Mouse (Mus musculus) intestine, postnatal 0 days (tissue): ENCODE measurements around the gene Gm10563. TPM values are rescaled to one million over a fixed set of nuclear protein-coding genes. Genes with fewer than 3 reads are reported as not detected.
A peak's percentile ranks its signal among the peaks of the same experiment; 100 is the strongest.

Experiments used
- ATAC-seq: fragments of 200-750 bp; cut with Nextera tagmentation; 2 replicates; pipeline ENCODE4 v1.8.0; 2017; ENCODE audit warnings: mild to moderate bottlenecking, moderate TSS enrichment, moderate library complexity
- H3K27ac ChIP-seq: fragments of 300-500 bp; sonication (generic); 2 replicates; pipeline ENCODE4 v1.5.1; 2014; ENCODE audit warnings: mild to moderate bottlenecking, low read depth, low read length, moderate library complexity
- H3K27me3 ChIP-seq: fragments of 300-500 bp; sonication (generic); replicated peaks from 2 replicates; pipeline ENCODE4 v1.6.1; 2014; ENCODE audit warnings: low read length, mixed read lengths; ENCODE audit not compliant: control insufficient read depth, insufficient read depth
- H3K36me3 ChIP-seq: fragments of 300-500 bp; sonication (generic); 2 replicates; pipeline ENCODE4 v1.6.1; 2014; ENCODE audit warnings: mild to moderate bottlenecking, moderate library complexity; ENCODE audit not compliant: control insufficient read depth, insufficient read depth
- H3K4me1 ChIP-seq: fragments of 300-500 bp; sonication (generic); replicated peaks from 2 replicates; pipeline ENCODE4 v1.6.1; 2014; ENCODE audit warnings: antibody characterized with exemption, low read length, mixed read lengths; ENCODE audit not compliant: control insufficient read depth, insufficient read depth
- H3K4me2 ChIP-seq: fragments of 300-500 bp; sonication (generic); replicated peaks from 2 replicates; pipeline ENCODE4 v1.6.1; 2014; ENCODE audit warnings: low read depth, mild to moderate bottlenecking, moderate library complexity
- H3K4me3 ChIP-seq: fragments of 300-500 bp; sonication (generic); 2 replicates; pipeline ENCODE4 v1.5.1; 2014; ENCODE audit warnings: low read depth, low read length
- H3K9ac ChIP-seq: fragments of 300-500 bp; sonication (generic); 2 replicates; pipeline ENCODE4 v1.6.1; 2014; ENCODE audit warnings: mild to moderate bottlenecking, low read depth, low read length
- H3K9me3 ChIP-seq: fragments of 300-500 bp; sonication (generic); 2 replicates; pipeline ENCODE4 v1.6.1; 2016; ENCODE audit warnings: mixed run types; ENCODE audit not compliant: control insufficient read depth
- CTCF ChIP-seq: sonication (generic); IDR thresholded peaks from 2 replicates; pipeline ENCODE4 v1.5.1; 2016; ENCODE audit warnings: low read depth, mild to moderate bottlenecking, control low read depth, antibody characterized with exemption, moderate library complexity
- WGBS: fragments of 180-500 bp; shearing (Covaris S2); extraction: QIAGEN DNeasy Blood & Tissue Kit; methylation state at CpG from one replicate; pipeline ENCODE4 v1.1.7; 2014; 5-methylcytosine and 5-hydroxymethylcytosine counted together
- polyA plus RNA-seq: library from polyadenylated mRNA; unstranded; fragments of >200 nt; fragmentation: Nextera tagmentation; extraction: Ambion mirVana; gene quantifications from 2 replicates; pipeline ENCODE4 v1.2.1, GENCODE M21; 2015

Gene Gm10563
- polyA plus RNA-seq, 1 experiment from 2014 or later: not detected

GRCm38 (mm10) chr4:155599901-155600825, 45.0 kb downstream of the Gm10563 start:
- peaks cover 5% of the 10 kb centered on the region; the same call in 1 of the 2 replicates for H3K36me3 ChIP-seq
- H3K4me2 ChIP-seq: peak overlapping the region; percentile 97
- H3K9me3 ChIP-seq: no peaks in the 10 kb centered on the region
- 78% methylated on average over 10 of the region's 11 CpGs for WGBS
- TF ChIP-seq CTCF: no peak
- ATAC-seq: no peak
- H3K4me3 ChIP-seq: peak overlapping the region; percentile 98
- no peaks in the 10 kb centered on the region for H3K4me1 ChIP-seq
- H3K27me3 ChIP-seq: no peaks in the 10 kb centered on the region
- no peak overlapping the region for H3K9ac ChIP-seq
- peak overlapping the region; percentile 97; the same call in 1 of the 2 replicates for H3K27ac ChIP-seq

- 27% methylated on average over 20 of the region's 20 CpGs for WGBS
- Histone ChIP-seq H3K36me3 (no peaks in the 10 kb centered on the region), H3K27ac (no peak overlapping the region), H3K4me1 (no peaks in the 10 kb centered on the region), H3K9me3 (no peaks in the 10 kb centered on the region), H3K27me3 (no peaks in the 10 kb centered on the region), H3K9ac (no peak overlapping the region), H3K4me2 (no peak overlapping the region), H3K4me3 (no peak overlapping the region)
- no peak for ATAC-seq
- no peak for TF ChIP-seq CTCF
These were observed 46.7 kb downstream of the Gm10563 start for GRCm38 (mm10) chr4:155598536-155598935.

GRCm38 (mm10) chr4:155596606-155597005, 48.6 kb downstream of the Gm10563 start:
- Histone ChIP-seq H3K4me1 (no peaks in the 10 kb centered on the region), H3K36me3 (no peaks in the 10 kb centered on the region), H3K9me3 (no peaks in the 10 kb centered on the region), H3K27me3 (no peaks in the 10 kb centered on the region), H3K4me2 (no peak overlapping the region), H3K27ac (no peak overlapping the region), H3K4me3 (no peak overlapping the region), H3K9ac (no peak overlapping the region)
- ATAC-seq: no peak
- 70% methylated on average over 5 of the region's 5 CpGs for WGBS
- no peak for TF ChIP-seq CTCF

GRCm38 (mm10) chr4:155595777-155596176, 49.4 kb downstream of the Gm10563 start:
- Histone ChIP-seq H3K27me3 (no peaks in the 10 kb centered on the region), H3K9ac (no peak overlapping the region), H3K9me3 (no peaks in the 10 kb centered on the region), H3K36me3 (no peaks in the 10 kb centered on the region), H3K4me3 (no peak overlapping the region), H3K4me1 (no peaks in the 10 kb centered on the region), H3K27ac (no peak overlapping the region), H3K4me2 (no peak overlapping the region)
- TF ChIP-seq CTCF: no peak
- 78% methylated on average over 3 of the region's 3 CpGs for WGBS
- no peak for ATAC-seq

- no peak for ATAC-seq
- 36% methylated on average over 1 of the region's 1 CpGs for WGBS
- Histone ChIP-seq H3K9me3 (no peaks in the 10 kb centered on the region), H3K27ac (no peak overlapping the region), H3K9ac (no peak overlapping the region), H3K4me3 (no peak overlapping the region), H3K27me3 (no peaks in the 10 kb centered on the region), H3K4me2 (no peak overlapping the region), H3K4me1 (no peaks in the 10 kb centered on the region), H3K36me3 (peaks cover 18% of the 10 kb centered on the region)
- no peak for TF ChIP-seq CTCF
These were observed 51.4 kb downstream of the Gm10563 start for GRCm38 (mm10) chr4:155593780-155594179.

- ATAC-seq: no peak
- 73% methylated on average over 7 of the region's 7 CpGs for WGBS
- no peak for TF ChIP-seq CTCF
- no peaks in the 10 kb centered on the region for H3K4me1 ChIP-seq
- H3K27ac ChIP-seq: no peak overlapping the region
- H3K27me3 ChIP-seq: no peaks in the 10 kb centered on the region
- H3K4me3 ChIP-seq: no peak overlapping the region
- no peak overlapping the region for H3K9ac ChIP-seq
- no peaks in the 10 kb centered on the region for H3K9me3 ChIP-seq
- peaks cover 43% of the 10 kb centered on the region for H3K36me3 ChIP-seq
- H3K4me2 ChIP-seq: no peak overlapping the region
These were observed 54.0 kb downstream of the Gm10563 start for GRCm38 (mm10) chr4:155591012-155591719.
